Mouse (Mus musculus) kidney, adult 8-10 months (tissue): ENCODE results near the gene Troap.
"Not testable (repeated sequence)": the region's sequence is repeated elsewhere in the genome, so short reads cannot be mapped to it uniquely, and the experiment has no call there.

Experiments used
- DNase-seq, 2 experiments: peaks; one replicate each; pipeline ENCODE4 v3.0.0; 2022

Troap gene

DNA sequence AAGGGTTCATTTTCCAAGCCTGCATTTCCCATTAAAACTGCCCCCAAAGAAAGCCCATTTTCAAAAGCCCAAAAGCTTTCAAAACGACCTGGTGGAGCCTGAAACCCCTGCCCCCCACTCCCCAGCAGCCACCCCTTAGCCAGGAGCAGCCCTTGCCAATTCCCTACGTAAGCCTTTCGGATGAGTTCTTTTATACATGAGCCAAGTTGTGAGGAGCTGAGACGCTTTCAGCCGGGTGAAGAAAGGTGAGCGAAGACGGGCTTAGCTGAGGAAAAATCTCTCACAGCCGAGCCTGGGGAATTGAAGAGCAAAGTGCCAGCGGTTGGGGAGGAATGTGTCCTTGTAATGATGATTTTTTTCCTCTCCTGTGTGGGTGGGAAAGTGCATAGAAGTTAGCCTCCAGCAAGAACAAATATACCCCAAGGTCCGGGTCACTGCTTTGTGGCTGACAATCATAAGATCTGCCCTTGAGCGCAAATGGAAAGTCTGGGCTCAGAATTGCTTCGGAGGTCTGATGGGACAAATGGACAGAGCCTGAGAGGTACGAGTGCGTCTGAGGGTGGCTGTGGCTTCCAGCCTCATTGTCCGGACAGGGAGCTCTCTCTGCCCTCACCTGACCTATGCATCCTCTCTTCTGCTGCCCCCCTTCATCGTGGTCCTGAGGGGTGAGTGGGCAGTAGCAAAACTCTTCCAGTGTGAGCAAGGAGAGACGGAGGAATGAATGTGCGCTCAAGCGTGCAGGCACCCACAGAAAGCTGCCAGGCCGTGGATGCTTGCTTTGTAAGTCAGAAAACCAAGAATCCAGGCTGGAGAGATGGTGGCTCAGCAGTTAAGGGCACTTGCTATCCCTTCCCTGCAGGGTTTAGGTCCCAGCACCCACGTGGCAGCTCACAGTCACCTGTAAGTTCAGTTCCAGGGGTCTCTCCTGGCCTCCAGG lies 33.2 kb upstream of the Troap start:
- DNase-seq, result no peak

DNA sequence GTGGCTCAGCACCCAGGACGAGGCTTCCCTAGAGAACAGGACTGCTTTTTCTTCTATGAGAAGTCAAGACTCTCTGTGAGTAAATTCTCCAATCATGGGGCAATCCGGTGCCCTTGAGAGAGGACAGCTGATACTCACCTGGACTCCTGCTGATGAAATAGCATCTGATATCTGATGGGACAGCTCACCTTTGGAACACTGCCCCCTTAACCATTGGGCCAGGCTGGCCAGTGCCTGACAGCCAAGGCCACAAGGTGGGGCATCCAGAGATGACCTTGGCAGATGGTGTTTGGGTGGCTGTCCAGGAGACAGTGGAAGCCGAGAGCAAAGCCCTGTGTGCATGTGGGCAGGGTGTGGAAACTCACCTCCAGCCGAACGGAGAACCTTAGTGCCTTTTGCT lies 32.0 kb upstream of the Troap start:
- no peak for DNase-seq

DNA sequence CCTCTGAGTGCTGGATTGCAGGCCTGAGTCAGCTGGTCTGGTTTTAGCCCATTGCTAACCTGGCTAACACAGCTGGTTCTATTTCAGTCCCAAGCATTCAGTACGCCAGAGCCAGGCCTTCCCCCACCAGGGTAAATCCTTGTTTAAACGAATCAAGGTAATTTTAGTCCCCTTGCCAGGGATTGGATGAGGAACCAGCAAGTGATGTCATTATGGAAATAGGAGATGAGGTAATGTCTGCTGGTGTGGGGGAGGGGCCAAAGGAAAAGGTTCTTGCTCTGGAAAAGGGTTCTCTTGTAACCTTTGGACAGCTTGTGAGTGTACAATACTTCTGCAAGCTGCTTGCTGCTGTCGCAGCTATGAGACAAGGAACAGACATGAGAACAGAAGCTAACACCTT lies 29.5 kb upstream of the Troap start:
- peak; percentile 74 to 78 for DNase-seq

DNA sequence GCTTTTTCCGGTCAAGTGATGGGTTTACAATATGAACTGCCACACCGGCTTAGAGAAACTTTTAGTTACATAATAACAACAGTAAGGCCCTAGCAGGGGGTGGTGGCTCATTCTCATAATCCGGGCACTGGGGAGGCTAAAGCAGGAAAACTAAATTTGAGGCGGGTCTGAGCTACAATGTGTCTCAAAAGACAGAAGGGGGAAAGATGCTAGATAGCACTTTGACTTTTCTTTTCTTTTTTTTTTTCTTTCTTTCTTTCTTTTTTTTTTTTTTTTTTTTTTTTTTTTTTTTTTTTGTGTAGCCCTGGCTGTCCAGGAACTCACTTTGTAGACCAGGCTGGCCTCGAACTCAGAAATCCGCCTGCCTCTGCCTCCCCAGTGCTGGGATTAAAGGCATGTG lies 28.6 kb upstream of the Troap start:
- DNase-seq, result not testable (repeated sequence)

DNA sequence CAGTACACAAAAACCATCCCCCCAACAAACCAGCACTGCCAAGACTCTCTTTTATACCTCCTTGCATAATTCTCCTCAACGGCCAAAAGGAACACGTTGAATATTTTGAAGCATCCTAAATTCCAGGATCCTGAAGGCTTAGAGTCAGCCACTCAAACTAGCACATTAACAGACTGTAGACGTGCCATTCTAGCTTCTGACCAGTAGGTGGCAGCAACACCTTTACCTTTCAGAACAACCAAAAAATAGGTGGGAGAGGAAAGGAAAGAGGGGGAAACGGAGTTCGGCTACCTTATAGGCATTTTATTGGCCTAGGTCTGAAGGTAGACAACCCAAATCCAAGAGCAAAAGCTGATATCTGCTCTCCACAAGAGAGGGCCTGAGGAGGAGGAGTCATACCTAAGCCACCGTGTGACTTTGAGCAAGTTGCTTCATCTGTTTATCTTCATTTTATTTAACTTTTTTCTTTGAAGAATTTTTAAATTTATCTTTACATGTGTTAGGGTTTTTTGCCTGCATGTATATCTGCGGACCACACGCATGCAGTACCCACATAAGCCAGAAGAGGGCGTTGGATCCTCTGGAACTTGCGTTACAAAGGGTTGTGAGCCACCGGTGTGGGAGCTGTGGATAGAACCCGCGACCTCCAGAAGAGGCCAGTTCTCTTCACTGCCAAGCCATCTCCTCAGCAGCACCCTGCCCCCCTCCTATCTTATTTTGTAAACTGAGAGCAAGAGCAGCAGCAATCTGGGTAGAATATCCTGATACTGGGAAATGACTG lies 24.7 kb upstream of the Troap start:
- DNase-seq, result peak in 1 of 2 experiments; percentile 64

DNA sequence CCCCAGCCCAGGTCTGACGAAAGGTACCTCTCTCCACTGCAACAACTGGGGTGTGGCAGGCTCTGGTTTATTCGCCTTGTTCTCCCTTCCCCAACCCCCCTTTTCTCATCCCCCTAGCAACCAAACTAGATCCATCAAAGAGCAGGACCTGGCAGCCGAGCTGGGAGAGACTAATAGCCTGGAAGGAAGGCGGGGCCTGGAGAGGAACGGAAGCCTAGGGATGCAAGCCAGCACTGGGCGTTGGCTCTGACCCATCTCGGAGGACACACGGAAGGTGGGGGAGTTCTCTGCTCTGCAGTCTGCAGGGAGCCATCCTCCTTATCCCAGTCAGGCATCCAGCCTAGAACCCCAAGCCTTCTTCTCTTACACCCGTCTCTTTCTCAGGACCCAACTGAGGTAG lies 21.0 kb upstream of the Troap start:
- DNase-seq, result no peak

DNA sequence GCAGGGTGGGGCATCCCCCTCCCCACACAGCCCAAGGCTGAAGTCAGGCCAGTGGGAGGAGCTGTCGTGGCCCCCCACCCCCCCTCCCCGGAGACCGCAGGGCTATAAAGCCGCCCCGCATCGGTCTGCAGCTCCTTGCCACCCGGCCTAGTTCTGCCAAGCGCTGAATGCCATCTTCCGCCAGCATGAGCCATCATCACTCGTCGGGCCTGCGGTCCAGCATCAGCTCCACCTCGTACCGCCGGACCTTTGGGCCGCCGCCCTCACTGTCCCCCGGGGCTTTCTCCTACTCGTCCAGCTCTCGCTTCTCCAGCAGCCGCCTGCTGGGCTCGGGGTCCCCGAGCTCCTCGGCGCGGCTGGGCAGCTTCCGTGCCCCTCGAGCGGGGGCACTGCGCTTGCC lies 19.3 kb upstream of the Troap start, which contains the start of gene Prph:
Gene Prph, plus strand, starts transcription at position 135 of the 400 bp plus-strand sequence.
- DNase-seq, result no peak

DNA sequence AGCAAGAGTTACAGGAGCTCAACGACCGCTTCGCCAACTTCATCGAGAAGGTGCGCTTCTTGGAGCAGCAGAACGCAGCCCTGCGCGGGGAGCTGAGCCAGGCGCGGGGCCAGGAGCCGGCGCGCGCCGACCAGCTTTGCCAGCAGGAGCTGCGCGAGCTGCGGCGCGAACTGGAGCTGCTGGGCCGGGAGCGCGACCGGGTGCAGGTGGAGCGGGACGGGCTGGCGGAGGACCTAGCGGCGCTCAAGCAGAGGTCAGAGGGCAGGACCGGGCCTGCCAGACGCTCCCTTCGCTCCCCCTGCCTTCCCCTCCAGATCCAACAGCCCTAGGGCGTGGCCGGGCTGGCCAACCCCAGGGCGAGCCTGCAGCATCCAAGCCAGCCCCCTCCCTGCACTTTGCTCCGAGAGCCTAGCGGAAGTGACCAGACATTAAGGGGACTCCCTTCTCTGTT lies 18.8 kb upstream of the Troap start:
- DNase-seq, result no peak

DNA sequence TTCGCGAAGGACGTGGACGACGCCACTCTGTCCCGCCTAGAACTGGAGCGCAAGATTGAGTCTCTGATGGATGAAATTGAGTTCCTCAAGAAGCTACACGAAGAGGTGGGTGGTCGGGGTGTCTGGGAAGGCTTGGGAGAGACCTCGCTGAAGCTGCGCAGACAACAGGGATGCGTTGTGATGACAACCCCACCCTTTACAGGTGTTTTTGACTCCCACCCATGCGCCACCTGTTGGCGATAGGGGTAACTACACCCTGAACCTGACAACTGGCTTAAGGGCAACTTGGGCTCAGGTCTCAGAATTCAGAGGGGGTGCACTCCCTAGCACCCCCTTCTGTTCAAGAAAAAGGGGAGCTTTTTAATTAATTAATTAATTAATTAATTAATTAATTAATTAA lies 18.0 kb upstream of the Troap start:
- DNase-seq, result no peak

DNA sequence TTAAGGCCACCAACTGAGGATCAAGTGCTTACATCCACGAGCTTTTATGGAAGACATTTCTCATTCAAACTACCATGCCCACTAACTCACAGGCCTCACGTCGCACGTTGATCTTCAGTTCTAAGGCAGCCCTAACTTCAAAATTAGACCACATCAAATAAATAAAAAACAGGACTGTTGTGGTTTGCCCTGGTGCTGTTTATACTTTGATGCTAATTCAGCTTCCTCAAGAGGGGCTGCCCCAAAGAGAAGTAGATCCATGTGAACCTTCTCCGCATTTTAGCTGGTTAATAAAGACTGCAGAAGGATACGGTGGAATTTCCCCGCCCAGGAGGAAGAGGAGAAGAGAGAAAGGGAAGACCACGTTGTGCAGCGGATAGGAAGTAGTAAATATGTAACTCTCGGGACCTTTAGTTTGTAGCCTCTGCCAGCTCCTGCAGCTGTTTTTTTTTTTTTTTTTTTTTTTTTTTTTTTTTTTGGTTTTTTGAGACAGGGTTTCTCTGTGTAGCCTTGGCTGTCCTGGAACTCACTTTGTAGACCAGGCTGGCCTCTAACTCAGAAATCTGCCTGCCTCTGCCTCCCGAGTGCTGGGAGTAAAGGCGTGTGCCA lies 8.7 kb upstream of the Troap start:
- no peak for DNase-seq

DNA sequence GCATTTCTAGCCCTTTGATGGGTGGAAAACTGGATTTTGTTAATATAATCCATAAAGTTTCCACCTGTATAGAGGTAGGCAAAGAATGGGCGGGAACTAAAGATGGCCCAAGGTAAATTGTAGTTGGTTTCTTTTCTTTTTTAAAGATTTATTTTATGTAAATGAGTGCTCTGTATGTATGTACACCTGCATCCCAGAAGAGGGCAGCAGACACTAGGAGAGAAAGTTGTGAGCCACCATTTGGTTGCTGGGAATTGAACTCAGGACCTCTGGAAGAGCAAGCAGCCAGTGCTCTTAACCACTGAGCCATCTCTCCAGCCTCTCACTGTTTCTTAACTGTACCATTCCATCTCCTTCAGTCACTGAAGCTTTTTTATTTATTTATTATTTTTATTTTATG lies 2.4 kb upstream of the Troap start:
- DNase-seq, result no peak

DNA sequence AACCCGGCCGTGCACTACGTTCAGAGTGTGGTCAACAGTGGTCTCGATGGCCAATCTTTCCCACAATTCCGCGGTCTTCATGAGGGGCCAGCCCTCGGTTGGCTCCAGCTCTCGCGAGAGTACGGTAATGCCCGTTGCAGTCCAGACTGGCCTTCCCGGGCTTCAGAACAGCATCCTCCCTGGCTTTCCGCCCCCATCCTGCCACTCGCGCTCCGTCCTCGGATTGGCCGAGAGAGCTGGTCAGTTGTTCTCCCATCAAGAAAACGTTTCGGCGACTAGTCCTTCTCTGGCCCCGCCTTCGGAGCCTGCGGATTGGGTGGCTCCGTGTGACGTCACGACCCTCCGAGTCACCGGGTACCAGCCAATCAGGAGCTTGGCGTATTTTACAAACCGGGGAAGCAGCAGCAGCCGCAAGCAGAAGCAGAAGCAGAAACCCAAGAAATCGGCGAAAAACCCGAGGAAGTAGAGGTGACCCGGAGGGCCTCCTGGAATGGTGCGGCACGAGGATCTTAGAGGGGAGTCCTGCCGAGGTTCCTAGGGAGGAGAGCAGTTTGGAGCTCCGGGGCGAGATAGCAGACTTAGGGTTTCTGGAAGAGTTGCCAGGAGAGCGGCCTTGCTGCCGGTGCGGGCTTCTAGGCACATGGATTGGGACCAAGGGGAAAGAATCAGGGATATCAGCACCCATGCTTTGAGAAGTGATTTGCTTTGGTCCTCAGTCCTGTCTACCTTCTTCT lies 392 bp downstream of the Troap start:
- DNase-seq, result peak; percentile 98

DNA sequence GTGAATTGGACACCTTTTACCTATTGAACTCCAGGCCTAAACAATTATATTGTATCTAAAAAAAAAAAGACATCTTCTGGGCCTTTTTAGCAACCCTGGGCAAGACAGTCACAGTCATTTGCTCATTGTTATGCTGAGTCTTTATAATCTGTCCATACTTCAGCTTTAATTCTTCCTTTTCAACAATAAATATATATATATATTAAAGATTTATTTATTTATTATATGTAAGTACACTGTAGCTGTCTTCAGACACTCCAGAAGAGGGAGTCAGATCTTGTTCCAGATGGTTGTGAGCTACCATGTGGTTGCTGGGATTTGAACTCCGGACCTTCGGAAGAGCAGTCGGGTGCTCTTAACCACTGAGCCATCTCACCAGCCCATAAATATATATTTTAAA lies 1.6 kb downstream of the Troap start:
- DNase-seq, result not testable (repeated sequence)

DNA sequence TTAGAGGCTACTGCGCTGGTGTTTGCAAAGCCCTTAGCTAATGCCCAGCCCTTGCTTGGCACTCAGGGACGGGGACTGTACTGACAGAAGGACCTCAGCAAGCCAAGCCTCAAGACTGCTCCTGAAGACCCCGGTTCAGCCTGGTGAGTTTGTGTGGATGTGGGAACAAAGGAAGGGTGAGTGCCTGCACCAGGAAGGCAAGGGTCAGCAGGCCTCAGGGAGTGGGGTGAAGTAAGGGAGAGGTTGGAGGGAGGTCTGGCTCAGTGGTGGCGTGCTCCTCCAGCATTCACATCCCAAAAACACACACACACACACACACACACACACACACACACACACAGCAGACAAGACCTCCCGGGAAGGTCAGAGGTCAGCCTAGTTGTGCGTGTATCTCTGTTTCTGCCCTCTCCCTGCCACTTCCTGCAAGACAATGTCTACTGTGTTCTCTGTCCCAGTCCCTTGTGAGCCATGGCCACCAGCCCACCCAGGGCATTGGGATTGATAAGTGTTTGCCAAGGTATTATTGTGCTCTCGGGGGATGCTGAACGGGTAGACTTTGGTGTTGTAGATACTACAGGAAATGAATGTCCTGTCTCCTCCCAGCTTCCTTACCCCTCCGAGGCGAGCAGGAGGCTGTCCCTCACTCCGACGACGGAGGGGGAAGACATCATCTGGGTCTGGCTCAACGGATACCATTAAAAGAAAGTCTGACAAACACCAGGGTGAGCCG lies 4.0 kb downstream of the Troap start:
- DNase-seq, result no peak

DNA sequence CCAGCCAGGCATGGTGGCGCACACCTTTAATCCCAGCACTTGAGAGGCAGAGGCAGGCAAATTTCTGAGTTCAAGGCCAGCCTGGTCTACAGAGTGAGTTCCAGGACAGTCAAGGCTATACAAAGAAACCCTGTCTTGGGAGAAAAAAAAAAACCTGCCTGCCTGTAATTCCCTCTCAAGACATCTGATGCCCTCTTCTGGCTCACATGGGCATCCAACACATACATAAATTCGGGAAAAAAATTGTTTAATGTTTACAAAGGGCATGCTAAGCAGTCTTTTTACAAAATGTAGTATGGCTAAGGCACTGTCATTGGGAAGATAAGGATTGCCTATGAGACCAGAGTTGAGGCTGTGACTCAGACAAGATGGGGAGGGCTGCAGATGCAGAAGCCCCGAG lies 5.4 kb downstream of the Troap start:
- no peak for DNase-seq

DNA sequence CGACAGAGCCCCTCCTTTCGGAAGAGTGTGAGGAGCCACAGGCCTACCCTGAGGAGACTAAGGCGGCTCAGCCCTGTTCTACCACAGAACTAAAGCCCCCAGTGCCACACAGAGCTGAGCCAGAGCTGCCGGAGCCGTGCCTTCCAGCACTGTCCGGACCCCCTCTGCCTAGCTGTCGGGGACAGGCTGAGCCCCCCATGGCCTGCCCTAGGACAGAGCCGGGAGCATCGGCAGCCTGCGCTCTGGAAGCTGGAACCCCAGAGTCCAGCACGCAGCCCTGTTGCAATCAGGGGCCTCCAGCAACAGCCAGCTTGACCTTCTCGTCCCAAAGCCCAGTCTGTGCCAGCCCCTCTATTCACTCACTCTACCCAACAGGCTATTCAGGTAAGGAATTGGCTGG lies 7.9 kb downstream of the Troap start:
- DNase-seq, result no peak

DNA sequence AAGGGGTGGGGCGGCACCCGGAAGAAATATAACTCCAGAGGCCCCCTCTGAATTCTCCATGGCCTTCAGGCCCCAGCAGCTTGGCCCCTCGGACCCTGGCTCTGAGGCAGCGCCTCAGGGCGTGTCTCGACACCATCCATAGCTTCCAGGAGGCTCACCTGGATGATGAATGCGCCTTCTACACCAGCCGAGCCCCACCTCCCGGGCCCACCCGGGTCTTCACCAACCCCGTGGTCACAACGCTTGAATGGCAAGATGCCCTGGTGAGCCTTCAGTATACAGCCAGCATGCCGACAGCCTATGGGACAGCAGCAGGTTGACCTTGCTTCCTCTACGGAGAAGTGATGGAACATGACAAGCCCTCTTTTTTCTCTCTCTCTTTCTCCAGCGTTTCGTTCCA lies 8.5 kb downstream of the Troap start:
- no peak for DNase-seq

DNA sequence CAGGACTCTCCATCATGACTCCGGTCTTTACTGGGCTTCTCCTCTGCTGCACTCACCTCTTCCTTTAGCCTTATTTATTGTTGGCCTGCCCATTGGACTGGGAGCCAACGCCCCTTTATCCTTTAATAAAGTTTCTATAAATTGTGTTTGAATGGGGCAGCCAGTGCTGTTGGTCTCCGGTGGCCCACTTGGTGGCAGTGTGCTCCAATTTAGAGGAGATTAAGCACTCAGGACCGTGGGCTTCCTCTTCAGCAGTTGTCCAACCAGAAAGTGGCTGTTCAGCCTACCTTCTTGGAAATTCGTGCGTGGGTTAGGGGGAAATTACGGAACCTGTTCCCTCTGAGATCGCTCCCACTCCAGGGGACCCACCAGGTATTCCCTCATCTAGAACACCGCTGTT lies 8.9 kb downstream of the Troap start:
- DNase-seq, result peak in 1 of 2 experiments; percentile 67

DNA sequence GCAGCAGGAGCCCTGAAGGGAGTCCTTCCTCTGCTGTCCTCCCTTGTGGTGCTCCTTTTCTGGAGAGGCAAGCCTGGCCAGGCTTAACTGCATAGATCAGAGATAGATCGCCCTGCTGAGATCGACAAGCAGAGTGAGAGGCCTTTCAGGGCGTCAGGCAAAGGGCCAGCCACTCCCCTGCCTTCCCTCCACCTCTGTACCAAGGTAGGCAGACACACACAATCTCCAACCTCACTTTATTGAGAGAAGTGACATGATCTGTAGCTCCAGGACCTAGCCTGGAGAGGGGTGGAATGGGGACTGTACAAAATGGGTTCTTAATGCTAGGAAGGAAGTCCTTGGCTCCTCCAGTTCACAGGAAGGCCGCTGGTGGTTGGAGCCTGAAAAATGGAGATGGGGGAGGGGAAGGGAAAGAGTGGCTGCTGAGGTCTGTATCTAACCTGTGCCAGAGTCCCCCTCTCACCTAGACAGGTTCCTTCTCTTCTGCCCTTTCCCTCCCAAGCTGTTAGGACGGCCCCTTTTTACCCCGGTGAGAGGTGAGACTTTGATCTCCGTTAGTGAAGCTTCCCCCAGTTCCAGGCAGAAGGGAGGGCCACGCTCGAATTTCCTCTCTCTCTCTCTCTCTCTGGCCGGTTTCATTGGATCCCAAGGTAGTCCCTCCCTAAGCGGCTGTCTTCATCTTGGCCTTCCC lies 9.6 kb downstream of the Troap start:
- DNase-seq, result peak; percentile 50 to 61

DNA sequence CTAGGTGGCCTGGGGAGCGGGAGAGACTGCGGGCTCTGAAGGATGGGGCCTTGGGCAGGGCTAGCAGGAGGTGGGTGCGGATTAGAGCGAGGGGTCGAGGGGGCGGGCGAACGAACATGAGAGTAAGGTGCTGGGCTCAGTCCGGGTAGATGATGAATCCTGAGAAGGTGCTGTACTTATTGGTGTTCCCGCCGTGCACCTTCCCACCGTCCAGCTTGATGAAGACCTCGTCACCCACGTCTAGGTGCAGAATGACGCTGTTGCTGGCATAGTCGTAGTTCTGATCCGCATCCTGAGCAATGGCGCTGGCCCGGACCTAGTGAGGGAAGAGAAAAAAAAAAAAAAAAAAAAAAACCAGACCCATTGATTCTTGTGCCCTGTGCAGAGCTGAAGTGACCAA lies 10.2 kb downstream of the Troap start:
- no peak for DNase-seq

DNA sequence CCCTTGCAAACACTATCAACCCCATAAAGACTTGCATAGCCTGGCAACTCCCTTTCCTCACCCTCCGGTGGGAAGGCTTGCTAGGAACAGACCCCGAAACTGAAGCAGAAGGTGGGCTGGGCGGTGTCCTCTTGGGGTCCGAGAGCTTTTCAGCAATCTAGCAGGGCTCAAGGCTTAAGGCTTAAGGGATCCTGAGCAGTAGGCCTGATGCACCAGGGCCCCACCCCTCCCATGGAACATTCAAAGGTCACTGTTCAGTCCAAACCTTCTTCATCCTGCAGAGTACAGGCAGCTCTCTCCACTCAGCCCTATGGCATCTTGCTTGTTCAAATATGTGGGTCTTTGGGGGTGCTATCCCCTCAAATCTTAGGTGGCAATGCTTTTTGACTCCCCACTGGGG lies 11.6 kb downstream of the Troap start:
- DNase-seq, result peak in 1 of 2 experiments; percentile 56
